Mouse (Mus musculus) midbrain, embryonic 11.5 days (tissue): Measurements from ENCODE around the gene Tjp2. TPM values are rescaled to one million over a fixed set of nuclear protein-coding genes. Genes with fewer than 3 reads are reported as not detected.
"Not testable (repeated sequence)": the region's sequence is repeated elsewhere in the genome, so short reads cannot be mapped to it uniquely, and the experiment has no call there.

Experiments
- ATAC-seq: fragments of 200-750 bp; cut with Nextera tagmentation; 2 replicates; pipeline ENCODE4 v1.8.0; 2017; ENCODE audit warnings: moderate TSS enrichment, moderate library complexity; ENCODE audit not compliant: low FRiP score
- DNase-seq: peaks from one replicate; pipeline ENCODE4 v3.0.0; 2015; ENCODE audit warnings: low spot score; ENCODE audit errors: missing footprints
- H3K27ac ChIP-seq: fragments of 300-500 bp; sonication (generic); 2 replicates; pipeline ENCODE4 v1.5.1; 2014; ENCODE audit warnings: low read depth, low read length
- H3K27me3 ChIP-seq: fragments of 300-500 bp; sonication (generic); 2 replicates; pipeline ENCODE4 v1.6.1; 2014; ENCODE audit warnings: mild to moderate bottlenecking, low read length, moderate library complexity, mixed read lengths; ENCODE audit not compliant: control insufficient read depth, insufficient read depth
- H3K36me3 ChIP-seq: fragments of 300-500 bp; sonication (generic); 2 replicates; pipeline ENCODE4 v1.6.1; 2014; ENCODE audit warnings: mild to moderate bottlenecking, low read length, moderate library complexity, mixed read lengths; ENCODE audit not compliant: control insufficient read depth, insufficient read depth
- H3K4me1 ChIP-seq: fragments of 300-500 bp; sonication (generic); 2 replicates; pipeline ENCODE4 v1.6.1; 2014; ENCODE audit warnings: low read length; ENCODE audit not compliant: control insufficient read depth, insufficient read depth
- H3K4me2 ChIP-seq: fragments of 300-500 bp; sonication (generic); 2 replicates; pipeline ENCODE4 v1.6.1; 2014; ENCODE audit warnings: mild to moderate bottlenecking, moderate library complexity
- H3K4me3 ChIP-seq: fragments of 300-500 bp; sonication (generic); 2 replicates; pipeline ENCODE4 v1.5.1; 2014; ENCODE audit warnings: low read depth, low read length
- H3K9ac ChIP-seq: fragments of 300-500 bp; sonication (generic); 2 replicates; pipeline ENCODE4 v1.6.1; 2014; ENCODE audit warnings: low read length
- H3K9me3 ChIP-seq: fragments of 300-500 bp; sonication (generic); 2 replicates; pipeline ENCODE4 v1.6.1; 2016; ENCODE audit warnings: low read length; ENCODE audit not compliant: control insufficient read depth
- WGBS: fragments of 180-500 bp; shearing (Covaris S2); extraction: QIAGEN DNeasy Blood & Tissue Kit; methylation state at CpG from one replicate; pipeline ENCODE4 v1.1.7; 2014; 5-methylcytosine and 5-hydroxymethylcytosine counted together
- polyA plus RNA-seq: library from polyadenylated mRNA; unstranded; fragments of >200 nt; fragmentation: Nextera tagmentation; extraction: Ambion mirVana; gene quantifications from 2 replicates; pipeline ENCODE4 v1.2.1, GENCODE M21; 2014

Tjp2 gene
- polyA plus RNA-seq, 1 experiment from 2014 or later, result 23.0 TPM

- ATAC-seq, result no peak
- no peak for DNase-seq
- Histone ChIP-seq H3K9ac (no peak overlapping the region), H3K4me2 (no peak overlapping the region), H3K27me3 (no peaks in the 10 kb centered on the region), H3K4me3 (no peak overlapping the region), H3K9me3 (no peaks in the 10 kb centered on the region), H3K4me1 (peaks cover 2% of the 10 kb centered on the region; the same call in 1 of the 2 replicates), H3K27ac (no peak overlapping the region), H3K36me3 (no peaks in the 10 kb centered on the region)
- WGBS, result 90% methylated on average over 4 of the region's 4 CpGs
Observed at GRCm38 (mm10) chr19:24238011-24238410, 13.2 kb upstream of the Tjp2 start.

DNA sequence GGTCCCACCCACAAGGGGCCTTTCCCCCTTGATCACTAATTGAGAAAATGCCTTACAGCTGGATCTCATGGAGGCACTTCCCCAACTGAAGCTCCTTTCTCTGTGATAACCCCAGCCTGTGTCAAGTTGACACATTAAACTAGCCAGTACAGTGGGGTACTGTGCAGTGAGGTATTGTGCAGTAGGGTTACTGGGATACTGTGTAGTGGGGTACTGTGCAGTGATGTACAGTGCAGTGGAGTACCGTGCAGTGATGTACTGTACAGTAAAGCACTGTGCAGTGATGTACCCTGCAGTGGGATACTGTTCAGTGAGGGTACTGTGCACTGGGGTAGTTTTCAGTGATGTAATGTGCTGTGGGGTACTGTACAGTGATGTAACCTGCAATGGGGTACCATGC is 7.5 kb upstream of the Tjp2 start:
- not testable (repeated sequence) for H3K27me3 ChIP-seq, H3K9ac ChIP-seq, ATAC-seq, H3K4me1 ChIP-seq, H3K9me3 ChIP-seq, H3K36me3 ChIP-seq, H3K4me2 ChIP-seq, H3K4me3 ChIP-seq, H3K27ac ChIP-seq
- 94% methylated on average over 1 of the region's 1 CpGs for WGBS
- DNase-seq, result peak; percentile 10

DNA sequence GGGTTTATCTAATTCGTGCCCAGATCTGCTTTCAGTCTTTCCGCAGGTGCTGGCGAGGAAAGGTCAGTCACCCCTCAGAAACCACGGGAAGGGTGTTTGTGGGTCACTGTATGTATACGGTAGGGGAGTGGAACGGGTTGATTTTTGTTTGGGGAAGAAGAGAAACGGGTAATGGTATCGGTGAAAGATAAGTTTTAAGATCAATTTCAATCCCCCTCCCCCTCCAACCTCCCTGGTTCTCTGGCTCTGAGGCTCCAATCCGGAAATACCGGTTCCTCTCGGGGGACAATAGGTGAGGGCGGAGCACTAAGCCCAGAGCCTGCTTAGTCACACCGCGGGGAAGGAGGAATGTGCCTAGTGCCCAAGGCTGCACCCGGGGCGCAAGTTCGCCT is 471 bp upstream of the Tjp2 start:
- 1% methylated on average over 17 of the region's 17 CpGs for WGBS
- Histone ChIP-seq H3K4me3 (peak overlapping the region; percentile 47), H3K36me3 (no peaks in the 10 kb centered on the region), H3K27ac (no peak overlapping the region), H3K27me3 (peaks cover 30% of the 10 kb centered on the region), H3K4me1 (peaks cover 6% of the 10 kb centered on the region; the same call in 1 of the 2 replicates), H3K9ac (peak overlapping the region; percentile 55; the same call in 1 of the 2 replicates), H3K9me3 (no peaks in the 10 kb centered on the region), H3K4me2 (peak overlapping the region; percentile 85)
- DNase-seq (peak; percentile 92), ATAC-seq (no peak; the same call in 1 of the 2 replicates)

DNA sequence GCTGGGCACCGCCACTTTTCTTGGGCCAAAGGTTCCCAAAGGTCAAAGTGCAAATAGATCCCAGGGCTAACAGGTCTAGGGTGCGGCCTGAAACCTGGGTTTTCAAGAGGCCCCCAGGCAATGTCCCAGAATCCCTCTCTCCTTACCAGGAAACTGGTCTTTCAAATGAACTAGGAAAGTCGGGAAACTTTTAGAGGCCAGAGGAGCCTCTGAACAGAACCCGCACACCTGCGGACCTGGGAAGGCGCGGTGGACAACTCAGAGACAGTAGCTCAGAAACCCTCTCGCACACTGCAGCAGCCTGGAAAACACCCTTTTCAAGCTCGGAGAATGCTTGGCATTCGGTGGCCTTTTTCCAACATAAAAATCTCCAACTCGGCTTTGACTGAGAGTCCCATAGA is 979 bp downstream of the Tjp2 start:
- Histone ChIP-seq H3K36me3 (no peaks in the 10 kb centered on the region), H3K4me1 (peaks cover 6% of the 10 kb centered on the region; the same call in 1 of the 2 replicates), H3K9me3 (no peaks in the 10 kb centered on the region), H3K9ac (no peak overlapping the region), H3K4me3 (peak overlapping the region; percentile 47; the same call in 1 of the 2 replicates), H3K4me2 (peak overlapping the region; percentile 85), H3K27ac (no peak overlapping the region), H3K27me3 (peaks cover 30% of the 10 kb centered on the region)
- no peak for DNase-seq
- 13% methylated on average over 11 of the region's 11 CpGs for WGBS
- ATAC-seq, result no peak

GRCm38 (mm10) chr19:24221455-24221854 is 3.4 kb downstream of the Tjp2 start:
- Histone ChIP-seq H3K36me3 (no peaks in the 10 kb centered on the region), H3K4me3 (no peak overlapping the region), H3K4me1 (peaks cover 6% of the 10 kb centered on the region; the same call in 1 of the 2 replicates), H3K27ac (no peak overlapping the region), H3K9ac (no peak overlapping the region), H3K27me3 (peaks cover 30% of the 10 kb centered on the region), H3K9me3 (no peaks in the 10 kb centered on the region), H3K4me2 (no peak overlapping the region)
- no peak for ATAC-seq
- DNase-seq, result no peak
- WGBS, result 88% methylated on average over 4 of the region's 4 CpGs

GRCm38 (mm10) chr19:24220795-24221445 is 3.9 kb downstream of the Tjp2 start:
- ATAC-seq (no peak), DNase-seq (peak; percentile 82)
- Histone ChIP-seq H3K4me2 (no peak overlapping the region), H3K9me3 (no peaks in the 10 kb centered on the region), H3K27me3 (peaks cover 29% of the 10 kb centered on the region), H3K4me1 (peaks cover 6% of the 10 kb centered on the region; the same call in 1 of the 2 replicates), H3K4me3 (no peak overlapping the region), H3K36me3 (no peaks in the 10 kb centered on the region), H3K27ac (no peak overlapping the region), H3K9ac (no peak overlapping the region)
- 38% methylated on average over 14 of the region's 14 CpGs for WGBS

DNA sequence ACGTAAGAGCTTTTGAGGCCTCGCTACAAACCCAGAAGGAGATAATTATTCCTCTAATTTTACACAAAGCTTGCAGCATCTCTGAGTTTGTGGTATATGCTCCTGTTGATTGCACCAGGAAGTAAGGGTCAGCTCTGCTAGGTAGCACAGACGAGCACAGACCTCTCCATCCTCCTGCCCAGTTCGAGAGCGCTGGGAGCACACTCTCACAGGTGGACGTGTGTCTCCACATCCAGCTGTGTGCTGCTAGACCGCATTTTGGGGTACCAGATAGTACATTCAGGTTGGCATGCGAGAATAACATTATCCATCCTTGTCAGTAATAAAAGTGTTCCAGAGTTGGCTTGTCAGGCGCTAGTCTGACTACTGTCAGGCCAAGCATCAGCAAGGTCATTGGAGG is 5.8 kb downstream of the Tjp2 start:
- H3K27me3 ChIP-seq, result peaks cover 10% of the 10 kb centered on the region
- no peaks in the 10 kb centered on the region for H3K36me3 ChIP-seq
- H3K4me1 ChIP-seq, result no peaks in the 10 kb centered on the region
- H3K9me3 ChIP-seq, result no peaks in the 10 kb centered on the region
- H3K4me3 ChIP-seq, result no peak overlapping the region
- DNase-seq (peak; percentile 73), ATAC-seq (no peak)
- no peak overlapping the region for H3K27ac ChIP-seq
- H3K9ac ChIP-seq, result no peak overlapping the region
- H3K4me2 ChIP-seq, result no peak overlapping the region
- 78% methylated on average over 9 of the region's 9 CpGs for WGBS

DNA sequence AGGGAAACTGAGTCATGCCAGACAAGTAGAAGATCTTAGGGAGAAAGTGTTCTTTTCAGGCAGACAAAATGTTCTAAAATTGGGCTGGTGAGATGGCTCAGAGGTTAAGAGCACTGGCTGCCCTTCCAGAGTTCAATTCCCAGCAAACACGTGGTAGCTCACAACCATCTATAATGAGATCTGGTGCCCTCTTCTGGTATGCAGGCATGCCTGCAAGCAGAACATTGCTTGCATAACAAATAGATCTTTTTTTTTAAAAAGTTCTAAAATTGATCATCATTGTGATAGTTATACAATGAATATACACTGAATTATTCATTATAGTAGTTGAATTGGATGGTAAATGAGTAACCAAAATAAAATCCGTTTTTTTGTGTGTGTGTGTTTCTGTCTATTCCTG is 6.5 kb downstream of the Tjp2 start:
- H3K36me3 ChIP-seq, result no peaks in the 10 kb centered on the region

GRCm38 (mm10) chr19:24217851-24218250 is 7.0 kb downstream of the Tjp2 start:
- ATAC-seq, result no peak
- DNase-seq, result peak; percentile 65
- Histone ChIP-seq H3K4me1 (no peaks in the 10 kb centered on the region), H3K9ac (no peak overlapping the region), H3K9me3 (no peaks in the 10 kb centered on the region), H3K36me3 (no peaks in the 10 kb centered on the region), H3K27ac (no peak overlapping the region), H3K27me3 (no peaks in the 10 kb centered on the region; the same call in 1 of the 2 replicates), H3K4me2 (no peak overlapping the region), H3K4me3 (no peak overlapping the region)

More for the DNA sequence above, 6.5 kb downstream of the Tjp2 start:
- peak; percentile 59 for DNase-seq
- Histone ChIP-seq H3K4me1 (no peaks in the 10 kb centered on the region), H3K9ac (no peak overlapping the region), H3K27ac (no peak overlapping the region), H3K9me3 (no peaks in the 10 kb centered on the region), H3K4me2 (no peak overlapping the region), H3K4me3 (no peak overlapping the region), H3K27me3 (peaks cover 3% of the 10 kb centered on the region; the same call in 1 of the 2 replicates)
- 42% methylated on average over 2 of the region's 2 CpGs for WGBS
- no peak for ATAC-seq
